Mouse (Mus musculus) ES-Bruce4 (cell line): ENCODE results near the gene Cirbp.

ENCODE experiments used
- EP300 ChIP-seq: IDR thresholded peaks from 2 replicates; pipeline ENCODE4 v1.6.1; 2011; ENCODE audit warnings: low read depth, low read length; ENCODE audit not compliant: insufficient read depth
- POLR2A ChIP-seq: IDR thresholded peaks from one replicate; pipeline ENCODE4 v1.8.1; 2011; ENCODE audit warnings: low read length; ENCODE audit not compliant: insufficient read depth

DNA sequence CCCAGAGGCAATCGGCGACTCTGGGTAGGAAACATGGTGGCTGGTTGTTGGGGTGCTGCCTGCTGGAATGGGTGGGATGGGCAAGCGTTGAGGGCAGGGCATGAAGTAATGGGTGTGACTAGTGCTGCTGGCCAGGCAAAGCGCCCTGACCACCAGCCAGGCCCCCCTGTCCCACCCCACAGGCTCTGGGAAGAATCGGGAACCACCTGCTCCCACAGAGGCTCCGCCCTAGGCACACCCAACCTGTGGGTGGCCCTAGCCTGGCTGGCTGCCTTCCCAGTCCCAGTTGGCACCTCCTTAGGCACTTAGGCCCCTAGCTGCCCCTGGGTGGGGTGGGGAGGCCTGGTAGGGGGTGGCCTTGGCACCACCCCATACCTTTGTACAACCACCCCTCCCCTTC is 19.9 kb upstream of the Cirbp start:
- TF ChIP-seq POLR2A (no peak), EP300 (no peak)
